Mouse (Mus musculus) G1E (cell line): ENCODE results near the gene Eif1.

Source experiments
- CTCF ChIP-seq: IDR thresholded peaks from 2 replicates; pipeline ENCODE4 v1.5.1; 2012; ENCODE audit warnings: low read depth, low read length, inconsistent platforms, mixed read lengths
- GATA1 ChIP-seq: IDR thresholded peaks from 2 replicates; pipeline ENCODE4 v1.6.1; 2012; ENCODE audit warnings: borderline replicate concordance, low read length, inconsistent platforms, mixed read lengths
- POLR2AphosphoS5 ChIP-seq: IDR thresholded peaks from 2 replicates; pipeline ENCODE4 v1.6.1; 2012; ENCODE audit warnings: low read depth, low read length, inconsistent platforms; ENCODE audit not compliant: insufficient replicate concordance
- TAL1 ChIP-seq: conservative IDR thresholded peaks from 2 replicates; pipeline ENCODE4 v1.6.1; 2012; ENCODE audit warnings: low read depth, low read length, inconsistent platforms, mixed read lengths

GRCm38 (mm10) chr11:100357408-100357807 is 37.7 kb downstream of the Eif1 start:
- no peak for TF ChIP-seq CTCF
- no peak for TF ChIP-seq TAL1
- TF ChIP-seq GATA1, result no peak
- no peak for TF ChIP-seq POLR2AphosphoS5
